Mouse (Mus musculus) neural tube, embryonic 12.5 days (tissue): ENCODE measurements around the gene Ccdc103. TPM values are rescaled to one million over a fixed set of nuclear protein-coding genes. Genes with fewer than 3 reads are reported as not detected.

Experiments used
- ATAC-seq: fragments of 200-750 bp; cut with Nextera tagmentation; 2 replicates; pipeline ENCODE4 v1.8.0; 2017; ENCODE audit warnings: low read depth, mild to moderate bottlenecking, moderate TSS enrichment, moderate library complexity; ENCODE audit not compliant: low FRiP score
- H3K27ac ChIP-seq: fragments of 300-500 bp; sonication (generic); 2 replicates; pipeline ENCODE4 v1.5.1; 2016
- H3K27me3 ChIP-seq: fragments of 300-500 bp; sonication (generic); replicated peaks from 2 replicates; pipeline ENCODE4 v1.6.1; 2016; ENCODE audit warnings: mild to moderate bottlenecking
- H3K36me3 ChIP-seq: fragments of 300-500 bp; sonication (generic); 2 replicates; pipeline ENCODE4 v1.6.1; 2016; ENCODE audit warnings: mild to moderate bottlenecking
- H3K4me1 ChIP-seq: fragments of 300-500 bp; sonication (generic); 2 replicates; pipeline ENCODE4 v1.6.1; 2016
- H3K4me2 ChIP-seq: fragments of 300-500 bp; sonication (generic); replicated peaks from 2 replicates; pipeline ENCODE4 v1.6.1; 2016; ENCODE audit warnings: mild to moderate bottlenecking
- H3K4me3 ChIP-seq: fragments of 300-500 bp; sonication (generic); 2 replicates; pipeline ENCODE4 v1.5.1; 2016
- H3K9ac ChIP-seq: fragments of 300-500 bp; sonication (generic); 2 replicates; pipeline ENCODE4 v1.6.1; 2016; ENCODE audit warnings: mild to moderate bottlenecking
- H3K9me3 ChIP-seq: fragments of 300-500 bp; sonication (generic); 2 replicates; pipeline ENCODE4 v1.6.1; 2016; ENCODE audit warnings: mild to moderate bottlenecking
- WGBS: fragments of 180-500 bp; shearing (Covaris S2); methylation state at CpG from one replicate; pipeline ENCODE4 v1.1.7; 2016; 5-methylcytosine and 5-hydroxymethylcytosine counted together
- polyA plus RNA-seq: library from polyadenylated mRNA; unstranded; fragments of >200 nt; fragmentation: Nextera tagmentation; extraction: Ambion mirVana; gene quantifications from 2 replicates; pipeline ENCODE4 v1.2.1, GENCODE M21; 2016

Ccdc103 gene
- polyA plus RNA-seq, 1 experiment from 2014 or later: 1.5 TPM

- Histone ChIP-seq H3K4me2 (no peak overlapping the region), H3K36me3 (no peaks in the 10 kb centered on the region), H3K9ac (no peak overlapping the region), H3K27ac (no peak overlapping the region), H3K4me1 (peaks cover 6% of the 10 kb centered on the region), H3K27me3 (peaks cover 52% of the 10 kb centered on the region), H3K9me3 (no peaks in the 10 kb centered on the region), H3K4me3 (no peak overlapping the region)
- no peak for ATAC-seq
- WGBS: 83% methylated on average over 9 of the region's 9 CpGs
These were observed 14.8 kb downstream of the Ccdc103 start for GRCm38 (mm10) chr11:102895779-102896178.

- Histone ChIP-seq H3K9ac (no peak overlapping the region), H3K27me3 (peaks cover 49% of the 10 kb centered on the region)
- ATAC-seq: no peak
These were observed 15.6 kb downstream of the Ccdc103 start for GRCm38 (mm10) chr11:102896641-102897040.

GRCm38 (mm10) chr11:102898408-102898807, 17.4 kb downstream of the Ccdc103 start:
- no peak overlapping the region for H3K27ac ChIP-seq
- no peak overlapping the region for H3K4me3 ChIP-seq
- H3K4me1 ChIP-seq: 0 out of 2 replicates have a peak, but pooled peaks cover 5% of the 10 kb centered on the region
- H3K4me2 ChIP-seq: no peak overlapping the region
- 76% methylated on average over 9 of the region's 9 CpGs for WGBS
- H3K9ac ChIP-seq: no peak overlapping the region
- no peaks in the 10 kb centered on the region for H3K36me3 ChIP-seq
- no peak for ATAC-seq
- peaks cover 33% of the 10 kb centered on the region for H3K27me3 ChIP-seq
- no peaks in the 10 kb centered on the region for H3K9me3 ChIP-seq

More at GRCm38 (mm10) chr11:102896641-102897040, 15.6 kb downstream of the Ccdc103 start:
- no peaks in the 10 kb centered on the region for H3K9me3 ChIP-seq
- no peaks in the 10 kb centered on the region for H3K36me3 ChIP-seq
- no peak overlapping the region for H3K4me3 ChIP-seq
- 77% methylated on average over 20 of the region's 20 CpGs for WGBS
- no peak overlapping the region for H3K27ac ChIP-seq
- H3K4me1 ChIP-seq: peaks cover 10% of the 10 kb centered on the region
- H3K4me2 ChIP-seq: no peak overlapping the region

GRCm38 (mm10) chr11:102900763-102901162, 19.8 kb downstream of the Ccdc103 start, which contains the start of gene Gfap:
TSS of gene Gfap (minus strand) at chr11:102900912.
- H3K27me3 ChIP-seq: peaks cover 10% of the 10 kb centered on the region
- H3K4me3 ChIP-seq: no peak within 1 kb of the TSS
- ATAC-seq: 0 out of 2 replicates have a peak, but pooled peaks have one; percentile 17
- H3K27ac ChIP-seq: no peak within 1 kb of the TSS
- no peak within 1 kb of the TSS for H3K4me2 ChIP-seq
- H3K9me3 ChIP-seq: no peaks in the 10 kb centered on the region
- no peak within 1 kb of the TSS for H3K9ac ChIP-seq
- H3K36me3 ChIP-seq: peaks cover 6% of the 10 kb centered on the region; the same call in 1 of the 2 replicates
- 12% methylated on average over 7 of the region's 7 CpGs for WGBS
- H3K4me1 ChIP-seq: 0 out of 2 replicates have a peak, but pooled peaks cover 4% of the 10 kb centered on the region

GRCm38 (mm10) chr11:102901199-102901598, 20.2 kb downstream of the Ccdc103 start:
- Histone ChIP-seq H3K9me3 (no peaks in the 10 kb centered on the region), H3K4me3 (no peak overlapping the region), H3K36me3 (peaks cover 10% of the 10 kb centered on the region; the same call in 1 of the 2 replicates), H3K27me3 (peaks cover 8% of the 10 kb centered on the region), H3K4me2 (no peak overlapping the region), H3K27ac (no peak overlapping the region), H3K4me1 (0 out of 2 replicates have a peak, but pooled peaks cover 4% of the 10 kb centered on the region), H3K9ac (no peak overlapping the region)
- whole genome bisulfite sequencing: 67% methylated on average over 4 of the region's 4 CpGs
- ATAC-seq: peak; percentile 21; the same call in 1 of the 2 replicates

- H3K27ac ChIP-seq: no peak overlapping the region
- ATAC-seq: no peak
These were observed 21.1 kb downstream of the Ccdc103 start for GRCm38 (mm10) chr11:102902107-102902506.

GRCm38 (mm10) chr11:102903654-102904053, 22.6 kb downstream of the Ccdc103 start:
- Histone ChIP-seq H3K27ac (no peak overlapping the region), H3K4me2 (no peak overlapping the region), H3K9me3 (no peaks in the 10 kb centered on the region), H3K9ac (no peak overlapping the region), H3K4me1 (0 out of 2 replicates have a peak, but pooled peaks cover 4% of the 10 kb centered on the region), H3K4me3 (no peak overlapping the region), H3K36me3 (peaks cover 35% of the 10 kb centered on the region), H3K27me3 (no peaks in the 10 kb centered on the region)
- ATAC-seq: no peak
- WGBS: 67% methylated on average over 7 of the region's 7 CpGs

More at GRCm38 (mm10) chr11:102902107-102902506, 21.1 kb downstream of the Ccdc103 start:
- 80% methylated on average over 5 of the region's 5 CpGs for WGBS
- no peaks in the 10 kb centered on the region for H3K27me3 ChIP-seq
- H3K4me1 ChIP-seq: 0 out of 2 replicates have a peak, but pooled peaks cover 4% of the 10 kb centered on the region
- H3K9ac ChIP-seq: no peak overlapping the region
- H3K36me3 ChIP-seq: peaks cover 19% of the 10 kb centered on the region
- no peaks in the 10 kb centered on the region for H3K9me3 ChIP-seq
- no peak overlapping the region for H3K4me3 ChIP-seq
- no peak overlapping the region for H3K4me2 ChIP-seq

GRCm38 (mm10) chr11:102911376-102911775, 30.4 kb downstream of the Ccdc103 start:
- no peaks in the 10 kb centered on the region for H3K9me3 ChIP-seq
- no peak overlapping the region for H3K9ac ChIP-seq
- H3K4me1 ChIP-seq: no peaks in the 10 kb centered on the region
- no peaks in the 10 kb centered on the region for H3K27me3 ChIP-seq
- no peak overlapping the region for H3K4me3 ChIP-seq
- H3K27ac ChIP-seq: no peak overlapping the region
- no peak overlapping the region for H3K4me2 ChIP-seq
- H3K36me3 ChIP-seq: peaks cover 83% of the 10 kb centered on the region
- no peak for ATAC-seq
- 73% methylated on average over 7 of the region's 7 CpGs for WGBS

- H3K36me3 ChIP-seq: peaks cover 44% of the 10 kb centered on the region
- no peaks in the 10 kb centered on the region for H3K27me3 ChIP-seq
- ATAC-seq: no peak
- H3K9ac ChIP-seq: no peak overlapping the region
- no peak overlapping the region for H3K4me3 ChIP-seq
- no peaks in the 10 kb centered on the region for H3K4me1 ChIP-seq
- H3K9me3 ChIP-seq: no peaks in the 10 kb centered on the region
- H3K27ac ChIP-seq: no peak overlapping the region
- 88% methylated on average over 9 of the region's 9 CpGs for WGBS
- H3K4me2 ChIP-seq: no peak overlapping the region
These were observed 34.4 kb downstream of the Ccdc103 start for GRCm38 (mm10) chr11:102915380-102915779.

- 85% methylated on average over 4 of the region's 4 CpGs for WGBS
- H3K9ac ChIP-seq: no peak overlapping the region
- H3K4me3 ChIP-seq: no peak overlapping the region
- no peaks in the 10 kb centered on the region for H3K27me3 ChIP-seq
- no peak for ATAC-seq
- H3K27ac ChIP-seq: no peak overlapping the region
- H3K9me3 ChIP-seq: no peaks in the 10 kb centered on the region
- no peak overlapping the region for H3K4me2 ChIP-seq
- H3K4me1 ChIP-seq: peaks cover 13% of the 10 kb centered on the region
- peaks cover 36% of the 10 kb centered on the region for H3K36me3 ChIP-seq
These were observed 37.1 kb downstream of the Ccdc103 start for GRCm38 (mm10) chr11:102918077-102918476.

- 77% methylated on average over 6 of the region's 6 CpGs for WGBS
- no peak overlapping the region for H3K27ac ChIP-seq
These were observed 40.5 kb downstream of the Ccdc103 start for GRCm38 (mm10) chr11:102921491-102921890.

GRCm38 (mm10) chr11:102924557-102925350, 43.8 kb downstream of the Ccdc103 start, which contains the start of gene Kif18b:
TSS of gene Kif18b (minus strand) at chr11:102925124.
- Histone ChIP-seq H3K36me3 (peaks cover 5% of the 10 kb centered on the region; the same call in 1 of the 2 replicates), H3K27me3 (no peaks in the 10 kb centered on the region), H3K4me2 (peak within 1 kb of the TSS; percentile 74), H3K9me3 (no peaks in the 10 kb centered on the region), H3K27ac (peak within 1 kb of the TSS; percentile 69), H3K9ac (peak within 1 kb of the TSS; percentile 57), H3K4me1 (peaks cover 22% of the 10 kb centered on the region), H3K4me3 (peak within 1 kb of the TSS; percentile 73)
- WGBS: under 1% methylated on average over 62 of the region's 62 CpGs
- ATAC-seq: peak; percentile 83; the same call in 1 of the 2 replicates

More at GRCm38 (mm10) chr11:102921491-102921890, 40.5 kb downstream of the Ccdc103 start:
- no peak overlapping the region for H3K9ac ChIP-seq
- ATAC-seq: no peak
- no peak overlapping the region for H3K4me2 ChIP-seq
- no peaks in the 10 kb centered on the region for H3K9me3 ChIP-seq
- peaks cover 5% of the 10 kb centered on the region; the same call in 1 of the 2 replicates for H3K36me3 ChIP-seq
- no peak overlapping the region for H3K4me3 ChIP-seq
- H3K27me3 ChIP-seq: no peaks in the 10 kb centered on the region
- H3K4me1 ChIP-seq: peaks cover 22% of the 10 kb centered on the region
